Mouse (Mus musculus) Patski (cell line): ENCODE results near the gene Dppa2. TPM values are rescaled to one million over a fixed set of nuclear protein-coding genes. Genes with fewer than 3 reads are reported as not detected.

ENCODE experiments used
- ATAC-seq: fragments of 100-300 bp; one replicate; pipeline ENCODE4 v1.8.0; 2021
- CTCF ChIA-PET: fragments of 350-600 bp; sonication (Branson Sonifier 250); formaldehyde crosslinking; loops from one replicate; lab custom pipeline; 2022; ENCODE audit warnings: inconsistent platforms; lab: Charles Lee
- POLR2A ChIA-PET: fragments of 350-600 bp; sonication (Branson Sonifier 250); formaldehyde crosslinking; loops from one replicate; lab custom pipeline; 2022; ENCODE audit warnings: antibody characterized with exemption, inconsistent platforms; lab: Charles Lee
- DNase-seq: peaks from one replicate; pipeline ENCODE4 v3.0.0-alpha.2; 2011; ENCODE audit warnings: low read depth, low spot score
- H3K27me3 ChIP-seq: fragments of 371-371 bp; one replicate; pipeline ENCODE4 v1.5.1; 2021
- CTCF ChIP-seq: fragments of 100-300 bp; IDR thresholded peaks from one replicate; pipeline ENCODE4 v1.5.1; 2021
- in situ Hi-C: fragments of 300-500 bp; cut with MboI; formaldehyde crosslinking; loops from 3 replicates; pipeline ENCODE4 v1.11.1; 2018; ENCODE audit warnings: low pct_unique_long_range_greater_than_20kb, mixed read lengths
- polyA plus RNA-seq: library from polyadenylated mRNA; unstranded; gene quantifications from one replicate; pipeline ENCODE4 v1.2.3, GENCODE M21; 2021

Gene Dppa2
- polyA plus RNA-seq, 1 experiment from 2014 or later: not detected

- DNase-seq: no peak
- in situ Hi-C loops: no loop called here
- TF ChIP-seq CTCF: no peak
- ChIA-PET POLR2A (no interaction called here), CTCF (no interaction called here)
- no peaks in the 10 kb centered on the region for H3K27me3 ChIP-seq
- ATAC-seq: no peak
Observed at GRCm38 (mm10) chr16:48335326-48335725, 31.6 kb downstream of the Dppa2 start.

- in situ Hi-C loops: no loop called here
- ChIA-PET CTCF (no interaction called here), POLR2A (no interaction called here)
- TF ChIP-seq CTCF: no peak
- no peak for ATAC-seq
- no peaks in the 10 kb centered on the region for H3K27me3 ChIP-seq
- no peak for DNase-seq
Observed at GRCm38 (mm10) chr16:48344193-48344592, 40.5 kb downstream of the Dppa2 start.

- CTCF ChIA-PET: no interaction called here
- DNase-seq (no peak), ATAC-seq (no peak)
- no peak for TF ChIP-seq CTCF
- no peaks in the 10 kb centered on the region for H3K27me3 ChIP-seq
- in situ Hi-C loops: no loop called here
- POLR2A ChIA-PET: no interaction called here
Observed at GRCm38 (mm10) chr16:48347246-48347645, 43.5 kb downstream of the Dppa2 start.

GRCm38 (mm10) chr16:48355716-48356115 is 52.0 kb downstream of the Dppa2 start:
- CTCF ChIA-PET: no interaction called here
- TF ChIP-seq CTCF: no peak
- POLR2A ChIA-PET: no interaction called here
- H3K27me3 ChIP-seq: no peaks in the 10 kb centered on the region
- no peak for DNase-seq
- in situ Hi-C loops: no loop called here
- no peak for ATAC-seq

GRCm38 (mm10) chr16:48356417-48356816 is 52.7 kb downstream of the Dppa2 start:
- POLR2A ChIA-PET: no interaction called here
- in situ Hi-C loops: no loop called here
- CTCF ChIA-PET: no interaction called here
- no peak for ATAC-seq
- DNase-seq: no peak
- no peak for TF ChIP-seq CTCF
- H3K27me3 ChIP-seq: no peaks in the 10 kb centered on the region

- TF ChIP-seq CTCF: no peak
- DNase-seq: no peak
- no peaks in the 10 kb centered on the region for H3K27me3 ChIP-seq
- no peak for ATAC-seq
- CTCF ChIA-PET: no interaction called here
- in situ Hi-C loops: no loop called here
- POLR2A ChIA-PET: no interaction called here
Observed at GRCm38 (mm10) chr16:48360887-48361286, 57.2 kb downstream of the Dppa2 start.

GRCm38 (mm10) chr16:48366801-48367200 is 63.1 kb downstream of the Dppa2 start:
- in situ Hi-C loops: no loop called here
- ATAC-seq: no peak
- DNase-seq: no peak
- POLR2A ChIA-PET: no interaction called here
- peak; percentile 35 for TF ChIP-seq CTCF
- CTCF ChIA-PET: no interaction called here
- H3K27me3 ChIP-seq: no peaks in the 10 kb centered on the region

GRCm38 (mm10) chr16:48368096-48368495 is 64.4 kb downstream of the Dppa2 start:
- TF ChIP-seq CTCF: no peak
- ChIA-PET CTCF (no interaction called here), POLR2A (no interaction called here)
- DNase-seq: no peak
- no peak for ATAC-seq
- H3K27me3 ChIP-seq: no peaks in the 10 kb centered on the region
- in situ Hi-C loops: no loop called here

Other genes starting within 250 kb of the Dppa2 start
- gene Dppa4, start 20.2 kb upstream of the Dppa2 start, polyA plus RNA-seq: not detected
- not detected for gene Gm5485, start 108.5 kb downstream of the Dppa2 start, polyA plus RNA-seq
- gene Morc1, start 127.3 kb downstream of the Dppa2 start, polyA plus RNA-seq: not detected